Mouse (Mus musculus) brain, adult 2 months (tissue): ENCODE measurements around the gene Cyfip1.
A peak's percentile ranks its signal among the peaks of the same experiment; 100 is the strongest.

Experiments used
- DNase-seq: peaks from one replicate; pipeline ENCODE4 v3.0.0; 2011; ENCODE audit warnings: low read depth, low spot score

Cyfip1 gene

DNA sequence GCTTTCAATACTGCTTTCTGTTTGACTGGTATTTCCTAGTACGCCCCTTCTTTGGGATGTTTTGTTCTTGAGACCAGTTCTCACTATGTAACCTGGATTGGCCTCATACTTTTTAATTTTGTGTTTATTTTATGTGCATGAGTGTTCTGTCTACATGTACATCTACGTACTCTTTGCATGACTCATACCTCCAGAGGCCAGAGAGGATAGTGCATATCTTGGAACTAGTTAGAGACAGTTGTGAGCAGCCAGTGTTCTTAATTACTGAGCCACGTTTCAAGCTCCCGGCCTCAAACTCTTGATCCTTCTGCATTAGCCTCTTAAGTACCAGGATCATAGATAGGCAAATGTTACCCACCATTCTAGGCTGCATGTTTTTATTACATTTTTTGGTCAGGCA, 96.8 kb downstream of the Cyfip1 start:
- no peak for DNase-seq

GRCm38 (mm10) chr7:55956054-55956453, 114.5 kb downstream of the Cyfip1 start:
- no peak for DNase-seq

- no peak for DNase-seq
Measured at GRCm38 (mm10) chr7:55957178-55957577, 115.6 kb downstream of the Cyfip1 start.

GRCm38 (mm10) chr7:55957916-55958315, 116.4 kb downstream of the Cyfip1 start:
- DNase-seq, result no peak

GRCm38 (mm10) chr7:55959801-55960200, 118.3 kb downstream of the Cyfip1 start:
- DNase-seq, result no peak

DNA sequence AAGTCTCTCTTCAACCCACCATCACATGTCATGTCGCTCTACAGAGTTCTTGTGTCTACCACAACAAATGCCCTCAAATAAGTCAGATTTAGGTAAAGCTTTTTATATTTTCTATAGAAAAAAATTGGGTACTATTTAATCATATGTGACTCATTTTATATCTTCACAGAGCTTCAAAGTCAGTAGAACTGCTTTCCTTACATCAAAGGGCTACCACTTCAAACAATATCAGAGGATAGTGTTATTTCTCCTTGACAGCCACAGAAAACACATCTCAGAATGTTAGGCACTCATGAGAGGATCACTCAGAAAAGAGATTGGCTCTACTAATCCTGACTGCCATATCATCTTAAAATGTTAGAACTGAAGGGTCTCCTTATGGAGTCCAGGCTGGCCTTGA, 119.0 kb downstream of the Cyfip1 start:
- no peak for DNase-seq

DNA sequence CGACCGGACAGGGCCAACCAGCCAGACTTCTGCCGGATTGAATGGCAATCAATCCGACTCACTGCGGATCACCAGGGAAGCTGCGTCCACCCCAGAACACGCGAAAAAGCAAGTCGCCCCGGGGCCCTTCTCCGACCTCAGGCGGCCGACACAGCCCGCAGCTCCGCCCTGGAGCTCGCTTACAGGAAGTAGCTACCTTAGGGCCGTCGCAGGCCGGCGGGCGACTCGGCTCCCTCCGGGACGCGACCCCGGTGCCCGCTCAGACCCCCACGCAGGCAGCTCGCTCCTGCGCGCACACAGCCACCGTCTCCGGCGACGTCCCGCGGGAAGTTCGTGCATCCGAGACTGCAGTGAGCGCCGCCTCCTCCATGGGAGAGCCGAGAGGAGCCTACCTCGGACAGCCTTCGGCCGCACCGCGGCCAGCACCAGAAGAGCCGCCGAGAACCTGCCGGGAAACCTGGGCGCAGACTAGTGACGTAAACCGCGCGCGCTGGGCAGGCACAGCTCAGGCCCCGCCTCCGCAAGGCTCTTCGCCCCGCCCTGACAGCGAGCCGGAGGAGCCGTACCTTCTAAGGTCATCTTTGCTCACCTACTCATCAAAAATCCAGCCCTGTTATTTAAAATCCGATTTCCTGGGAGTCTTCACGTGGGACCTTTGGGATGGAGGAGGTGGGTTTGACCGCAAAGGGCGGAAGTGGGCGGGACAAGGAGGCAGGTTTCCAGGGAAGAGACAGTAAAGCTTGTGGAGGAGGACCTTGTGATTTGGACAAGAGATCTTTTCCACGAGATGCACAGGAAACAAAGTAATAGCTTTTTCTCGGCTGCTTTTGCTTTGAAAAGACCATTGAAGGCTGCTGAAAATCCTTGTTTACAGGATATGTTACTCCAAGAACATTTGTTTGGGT, 120.7 kb downstream of the Cyfip1 start, which contains the start of gene Nipa2:
TSS of gene Nipa2 (minus strand) at position 473 of the 905 bp plus-strand sequence.
- peak; percentile 97 for DNase-seq

GRCm38 (mm10) chr7:55966866-55967460, 125.4 kb downstream of the Cyfip1 start:
- no peak for DNase-seq

DNA sequence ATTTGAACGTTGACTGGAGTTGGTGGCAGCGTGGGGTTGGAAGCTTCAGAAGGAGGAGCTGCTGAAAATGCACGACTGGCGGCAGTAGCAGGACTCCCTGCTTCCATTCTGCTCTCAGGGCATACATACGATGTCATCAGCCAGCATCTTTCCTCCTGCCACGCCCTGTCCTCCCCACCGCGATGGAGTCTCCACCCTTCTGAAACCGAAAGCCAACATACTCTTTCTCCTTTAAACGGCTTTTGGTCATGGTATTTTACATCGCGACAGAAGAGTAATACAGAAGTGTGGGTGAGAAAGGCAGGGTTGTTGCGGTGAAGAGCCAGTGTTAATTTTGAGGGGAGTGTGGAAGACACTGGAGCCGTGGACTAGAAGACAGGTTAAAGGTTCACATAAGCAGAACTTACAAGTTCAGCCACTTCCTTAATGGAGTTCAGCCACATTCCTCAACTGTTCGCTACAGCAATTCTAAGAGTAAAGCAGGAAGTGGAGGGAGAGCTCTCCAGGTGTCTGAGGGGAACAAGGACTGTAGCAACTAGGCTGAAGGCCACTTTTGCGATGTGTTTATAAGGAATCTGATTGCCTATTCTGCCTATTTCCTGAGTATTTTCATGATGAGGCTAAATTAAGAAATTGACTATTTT, 126.8 kb downstream of the Cyfip1 start:
- DNase-seq, result peak; percentile 59

- DNase-seq, result peak; percentile 14
Measured at GRCm38 (mm10) chr7:55969415-55969814, 127.9 kb downstream of the Cyfip1 start.

- no peak for DNase-seq
Measured at GRCm38 (mm10) chr7:55974429-55974828, 132.9 kb downstream of the Cyfip1 start.

GRCm38 (mm10) chr7:55981511-55981910, 140.0 kb downstream of the Cyfip1 start:
- no peak for DNase-seq
